Mouse (Mus musculus): ENCODE measurements at regions not wholly inside any gene's neighbourhood (a gene's known extent, or its start where the extent isn't known, plus 50 kb on each side); places are given as distances from the start of the nearest gene placed in this dataset.

GRCm38 (mm10) chr12:85527011-85527410 lies 53.3 kb downstream of the Fos start:
- ATAC-seq (peak; percentile 35), DNase-seq (ENCODE audit: low read depth, low spot score) (peak; percentile 49)
- no peaks in the 10 kb centered on the region for H3K27me3 ChIP-seq
- no peak for TF ChIP-seq CTCF (IDR thresholded peaks at IDR 0.05)
- in situ Hi-C loops (cut with MboI; ENCODE audit: low pct_unique_long_range_greater_than_20kb) = no loop called here
- POLR2A ChIA-PET = interaction anchor here (0.6 kb wide), 1 partner anchor 209 kb away, joined by 3 read pairs; no protein-coding TSS in a partner anchor
- CTCF ChIA-PET = no interaction called here

GRCm38 (mm10) chr12:85531638-85532037 lies 57.9 kb downstream of the Fos start:
- in situ Hi-C loops (cut with MboI; ENCODE audit: low pct_unique_long_range_greater_than_20kb) = no loop called here
- ChIA-PET CTCF (interaction anchor here (1.2 kb wide), 1 partner anchor 69 kb away, joined by 3 read pairs; no protein-coding TSS in a partner anchor), POLR2A (no interaction called here)
- no peak for ATAC-seq
- no peaks in the 10 kb centered on the region for H3K27me3 ChIP-seq
- no peak for TF ChIP-seq CTCF (IDR thresholded peaks at IDR 0.05)
- no peak for DNase-seq (ENCODE audit: low read depth, low spot score)

GRCm38 (mm10) chr12:85532221-85532612 lies 58.5 kb downstream of the Fos start:
- DNase-seq (ENCODE audit: low read depth, low spot score) (no peak), ATAC-seq (no peak)
- POLR2A ChIA-PET = no interaction called here
- TF ChIP-seq CTCF (IDR thresholded peaks at IDR 0.05) = no peak
- no peaks in the 10 kb centered on the region for H3K27me3 ChIP-seq
- CTCF ChIA-PET = interaction anchor here (1.2 kb wide), 1 partner anchor 68 kb away, joined by 3 read pairs; no protein-coding TSS in a partner anchor
- in situ Hi-C loops (cut with MboI; ENCODE audit: low pct_unique_long_range_greater_than_20kb) = no loop called here

GRCm38 (mm10) chr12:85532613-85533460 lies 59.1 kb downstream of the Fos start:
- in situ Hi-C loops (cut with MboI; ENCODE audit: low pct_unique_long_range_greater_than_20kb) = no loop called here
- ChIA-PET CTCF (interaction anchor here (1.2 kb wide), 1 partner anchor 68 kb away, joined by 3 read pairs; no protein-coding TSS in a partner anchor), POLR2A (no interaction called here)
- no peaks in the 10 kb centered on the region for H3K27me3 ChIP-seq
- TF ChIP-seq CTCF (IDR thresholded peaks at IDR 0.05) = no peak
- no peak for ATAC-seq
- no peak for DNase-seq (ENCODE audit: low read depth, low spot score)

- TF ChIP-seq CTCF (IDR thresholded peaks at IDR 0.05) = no peak
- in situ Hi-C loops (cut with MboI; ENCODE audit: low pct_unique_long_range_greater_than_20kb) = no loop called here
- POLR2A ChIA-PET = no interaction called here
- DNase-seq (ENCODE audit: low read depth, low spot score) = no peak
- no peak for ATAC-seq
- CTCF ChIA-PET = no interaction called here
- no peaks in the 10 kb centered on the region for H3K27me3 ChIP-seq
Observed at GRCm38 (mm10) chr12:85533603-85534002, 59.9 kb downstream of the Fos start.

- no peak for TF ChIP-seq CTCF (IDR thresholded peaks at IDR 0.05)
- ChIA-PET POLR2A (no interaction called here), CTCF (no interaction called here)
- no peak for ATAC-seq
- DNase-seq (ENCODE audit: low read depth, low spot score) = no peak
- no peaks in the 10 kb centered on the region for H3K27me3 ChIP-seq
- in situ Hi-C loops (cut with MboI; ENCODE audit: low pct_unique_long_range_greater_than_20kb) = no loop called here
Observed at GRCm38 (mm10) chr12:85539423-85539822, 59.4 kb upstream of the Jdp2 start.

GRCm38 (mm10) chr12:85541153-85541552 lies 57.7 kb upstream of the Jdp2 start:
- H3K27me3 ChIP-seq = no peaks in the 10 kb centered on the region
- POLR2A ChIA-PET = no interaction called here
- peak; percentile 34 for DNase-seq (ENCODE audit: low read depth, low spot score)
- no peak for ATAC-seq
- no peak for TF ChIP-seq CTCF (IDR thresholded peaks at IDR 0.05)
- in situ Hi-C loops (cut with MboI; ENCODE audit: low pct_unique_long_range_greater_than_20kb) = no loop called here
- CTCF ChIA-PET = no interaction called here

- ATAC-seq = no peak
- no peaks in the 10 kb centered on the region for H3K27me3 ChIP-seq
- in situ Hi-C loops (cut with MboI; ENCODE audit: low pct_unique_long_range_greater_than_20kb) = no loop called here
- POLR2A ChIA-PET = interaction anchor here (1.4 kb wide), 1 partner anchor 9 kb away, joined by 3 read pairs; no protein-coding TSS in a partner anchor
- CTCF ChIA-PET = no interaction called here
- DNase-seq (ENCODE audit: low read depth, low spot score) = no peak
- TF ChIP-seq CTCF (IDR thresholded peaks at IDR 0.05) = no peak
Observed at GRCm38 (mm10) chr12:85542881-85543280, 55.9 kb upstream of the Jdp2 start.

- TF ChIP-seq CTCF (IDR thresholded peaks at IDR 0.05) = no peak
- ATAC-seq (no peak), DNase-seq (ENCODE audit: low read depth, low spot score) (no peak)
- no peaks in the 10 kb centered on the region for H3K27me3 ChIP-seq
- POLR2A ChIA-PET = interaction anchor here (0.8 kb wide), 1 partner anchor 21 kb away, joined by 3 read pairs; no protein-coding TSS in a partner anchor
- in situ Hi-C loops (cut with MboI; ENCODE audit: low pct_unique_long_range_greater_than_20kb) = no loop called here
- CTCF ChIA-PET = no interaction called here
Observed at GRCm38 (mm10) chr12:85543520-85543919, 55.3 kb upstream of the Jdp2 start.

- no peak for DNase-seq (ENCODE audit: low read depth, low spot score)
- H3K27me3 ChIP-seq = no peaks in the 10 kb centered on the region
- no peak for ATAC-seq
- CTCF ChIA-PET = no interaction called here
- no peak for TF ChIP-seq CTCF (IDR thresholded peaks at IDR 0.05)
- POLR2A ChIA-PET = interaction anchor here (1.5 kb wide), 1 partner anchor 25 kb away, joined by 3 read pairs; no protein-coding TSS in a partner anchor
- in situ Hi-C loops (cut with MboI; ENCODE audit: low pct_unique_long_range_greater_than_20kb) = no loop called here
Observed at GRCm38 (mm10) chr12:85544801-85545200, 54.0 kb upstream of the Jdp2 start.

- CTCF ChIA-PET = no interaction called here
- no peak for ATAC-seq
- POLR2A ChIA-PET = no interaction called here
- no peak for TF ChIP-seq CTCF (IDR thresholded peaks at IDR 0.05)
- in situ Hi-C loops (cut with MboI; ENCODE audit: low pct_unique_long_range_greater_than_20kb) = no loop called here
- DNase-seq (ENCODE audit: low read depth, low spot score) = no peak
- no peaks in the 10 kb centered on the region for H3K27me3 ChIP-seq
Observed at GRCm38 (mm10) chr12:85545718-85546117, 53.1 kb upstream of the Jdp2 start.
